In genomic region chr2:26533249-26533648, GRCm38 (mm10) we compare ENCODE assay signal across 15 mouse cellular contexts. TPM values are rescaled to one million over a fixed set of nuclear protein-coding genes. Genes with fewer than 3 reads are reported as not detected.
DNase-seq lines count a peak whose midpoint lies in the region; ATAC-seq lines count a peak whose summit lies in the region.
"Had no signal": no experiment of that assay in that cellular context is flagged by ENCODE, and none has a peak within 500 bp of the region (broad histone marks: within the 10 kb centered on the region; RNA-seq: fewer than 3 reads in every experiment).

No protein-coding gene starts in this region.

- no peaks in the 10 kb centered on the region for H3K36me3 ChIP-seq in forebrain, embryonic 14.5 days (ENCODE audit: control insufficient read depth, insufficient read depth, low read length)
- no peaks in the 10 kb centered on the region for H3K36me3 ChIP-seq in limb, embryonic 10.5 days
- H3K36me3 ChIP-seq: liver, embryonic 15.5 days had no signal

- peak overlapping the region; percentile 30; the same call in 1 of the 2 replicates for H3K9ac ChIP-seq in forebrain, embryonic 14.5 days (ENCODE audit: low read length)
- H3K9ac ChIP-seq: liver, embryonic 15.5 days had no signal

- 10% methylated on average over 5 of the region's 5 CpGs for WGBS in forebrain, embryonic 14.5 days
- 67% methylated on average over 5 of the region's 5 CpGs for WGBS in limb, embryonic 10.5 days

- H3K4me3 ChIP-seq in forebrain, embryonic 14.5 days (ENCODE audit: low read depth, low read length): no peak overlapping the region
- no peak overlapping the region for H3K4me3 ChIP-seq in limb, embryonic 10.5 days
- H3K4me3 ChIP-seq: liver, embryonic 15.5 days had no signal

- no peaks in the 10 kb centered on the region for H3K9me3 ChIP-seq in forebrain, embryonic 14.5 days (replicated peaks; ENCODE audit: control insufficient read depth, low read length)
- H3K9me3 ChIP-seq in limb, embryonic 10.5 days (replicated peaks): no peaks in the 10 kb centered on the region
- H3K9me3 ChIP-seq: liver, embryonic 15.5 days had no signal

- H3K27me3 ChIP-seq in forebrain, embryonic 14.5 days (replicated peaks; ENCODE audit: control insufficient read depth, insufficient read depth, low read length): no peaks in the 10 kb centered on the region
- no peaks in the 10 kb centered on the region for H3K27me3 ChIP-seq in limb, embryonic 10.5 days (ENCODE audit: low read depth, poor library complexity, severe bottlenecking)
- H3K27me3 ChIP-seq: liver, embryonic 15.5 days had no signal

- H3K4me2 ChIP-seq in forebrain, embryonic 14.5 days (ENCODE audit: low read length): no peak overlapping the region
- H3K4me2 ChIP-seq: liver, embryonic 15.5 days had no signal

- peak; percentile 81 for DNase-seq in left cerebral cortex, postnatal 4 days
- DNase-seq in left cerebral cortex, adult 11 months (ENCODE audit: low spot score): no peak
- peak; percentile 55 for DNase-seq in forebrain, embryonic 14.5 days (ENCODE audit: low spot score)
- no peak for DNase-seq in limb, embryonic 10.5 days (ENCODE audit: low spot score)
- peak; percentile 20 for DNase-seq in retina, embryonic 14.5 days (ENCODE audit: low spot score)
- DNase-seq in adrenal gland, adult 8-10 months: no peak
- no peak for DNase-seq in heart, postnatal 4 days
- no peak for DNase-seq in cerebellum, postnatal 25 days
- DNase-seq: kidney, adult 11 months; right cerebral cortex, postnatal 14 days had no signal

- ATAC-seq in forebrain, embryonic 14.5 days: peak; percentile 57

- peaks cover 17% of the 10 kb centered on the region for H3K4me1 ChIP-seq in forebrain, embryonic 14.5 days (ENCODE audit: control insufficient read depth, insufficient read depth, low read length)
- H3K4me1 ChIP-seq in limb, embryonic 10.5 days: peaks cover 15% of the 10 kb centered on the region; the same call in 1 of the 2 replicates

- intact Hi-C loops in left cerebral cortex, postnatal 4 days (cut with DNase I): no loop called here

- peak overlapping the region; percentile 65 for H3K27ac ChIP-seq in forebrain, embryonic 14.5 days (ENCODE audit: low read depth, low read length)
- H3K27ac ChIP-seq in limb, embryonic 10.5 days: peak overlapping the region; percentile 39; the same call in 1 of the 2 replicates
- H3K27ac ChIP-seq: liver, embryonic 15.5 days had no signal

RNA-seq across cellular contexts. Expression of gene Notch1, which starts 16.8 kb away (rescaled TPM):
- total RNA-seq in left cerebral cortex, postnatal 4 days (2021): 10 to 100 TPM; 39.5 to 42.1 TPM
- polyA plus RNA-seq in forebrain, embryonic 14.5 days (2014; fragmentation: Nextera tagmentation; extraction: Ambion mirVana): 30.3 and 32.3 TPM in 2 replicates
- 8.5 and 11.8 TPM in 2 replicates for polyA plus RNA-seq in limb, embryonic 10.5 days (2016; fragmentation: Nextera tagmentation; extraction: Ambion mirVana)
- total RNA-seq in adrenal gland, adult 8-10 months (2022): 10 to 100 TPM; 23.7 to 32.6 (median 28.4) TPM
- total RNA-seq in heart, postnatal 4 days (2021): 10 to 100 TPM; 55.3 to 62.3 TPM

RNA-seq across cellular contexts. Expression of gene Egfl7, which starts 46.6 kb away (rescaled TPM):
- total RNA-seq in left cerebral cortex, postnatal 4 days (2021): 10 to 100 TPM; 73.0 to 78.3 TPM
- 52.5 and 52.8 TPM in 2 replicates for polyA plus RNA-seq in forebrain, embryonic 14.5 days (2014; fragmentation: Nextera tagmentation; extraction: Ambion mirVana)
- 96.5 and 97.2 TPM in 2 replicates for polyA plus RNA-seq in limb, embryonic 10.5 days (2016; fragmentation: Nextera tagmentation; extraction: Ambion mirVana)
- total RNA-seq in adrenal gland, adult 8-10 months (2022): 100 to 1,000 TPM; 105 to 245 (median 172) TPM
- 100 to 1,000 TPM; 317 to 343 TPM for total RNA-seq in heart, postnatal 4 days (2021)
- total RNA-seq: monocyte, adult 5-6 weeks had no signal

RNA-seq across cellular contexts. Expression of gene Gm20532, which starts 53.2 kb away (rescaled TPM):
- total RNA-seq in left cerebral cortex, postnatal 4 days (2021): not detected
- polyA plus RNA-seq in forebrain, embryonic 14.5 days (2014; fragmentation: Nextera tagmentation; extraction: Ambion mirVana): not detected in 2 replicates
- not detected in 2 replicates for polyA plus RNA-seq in limb, embryonic 10.5 days (2016; fragmentation: Nextera tagmentation; extraction: Ambion mirVana)
- total RNA-seq in adrenal gland, adult 8-10 months (2022): not detected
- total RNA-seq in heart, postnatal 4 days (2021): not detected
- total RNA-seq: heart, adult 8-10 months; layer of hippocampus, postnatal 25 days; monocyte, adult 5-6 weeks had no signal
- polyA plus RNA-seq: liver, embryonic 15.5 days; stomach, embryonic 16.5 days had no signal

Comparison
In these comparisons a context has a peak if more than half of its experiments do, and no peak if none do; other contexts are left out.
1. DNase-seq: peak in left cerebral cortex, postnatal 4 days (single experiment), forebrain, embryonic 14.5 days (single experiment) and retina, embryonic 14.5 days (single experiment); none in left cerebral cortex, adult 11 months (single experiment), limb, embryonic 10.5 days (single experiment), adrenal gland, adult 8-10 months (single experiment), heart, postnatal 4 days (single experiment) and cerebellum, postnatal 25 days (0 of 2).